Mouse (Mus musculus) effector memory CD4-positive, alpha-beta T cell, adult 7 months (primary cell): ENCODE data around the gene Ddx41. TPM values are rescaled to one million over a fixed set of nuclear protein-coding genes. Genes with fewer than 3 reads are reported as not detected.

Source experiments
- polyA plus RNA-seq: library from polyadenylated mRNA; unstranded; fragments of 100-300 nt; shearing (Covaris generic); gene quantifications from one replicate; pipeline ENCODE4 v1.2.1, GENCODE M21; 2017

The Ddx41 gene
- polyA plus RNA-seq = 68.7 TPM

DNA sequence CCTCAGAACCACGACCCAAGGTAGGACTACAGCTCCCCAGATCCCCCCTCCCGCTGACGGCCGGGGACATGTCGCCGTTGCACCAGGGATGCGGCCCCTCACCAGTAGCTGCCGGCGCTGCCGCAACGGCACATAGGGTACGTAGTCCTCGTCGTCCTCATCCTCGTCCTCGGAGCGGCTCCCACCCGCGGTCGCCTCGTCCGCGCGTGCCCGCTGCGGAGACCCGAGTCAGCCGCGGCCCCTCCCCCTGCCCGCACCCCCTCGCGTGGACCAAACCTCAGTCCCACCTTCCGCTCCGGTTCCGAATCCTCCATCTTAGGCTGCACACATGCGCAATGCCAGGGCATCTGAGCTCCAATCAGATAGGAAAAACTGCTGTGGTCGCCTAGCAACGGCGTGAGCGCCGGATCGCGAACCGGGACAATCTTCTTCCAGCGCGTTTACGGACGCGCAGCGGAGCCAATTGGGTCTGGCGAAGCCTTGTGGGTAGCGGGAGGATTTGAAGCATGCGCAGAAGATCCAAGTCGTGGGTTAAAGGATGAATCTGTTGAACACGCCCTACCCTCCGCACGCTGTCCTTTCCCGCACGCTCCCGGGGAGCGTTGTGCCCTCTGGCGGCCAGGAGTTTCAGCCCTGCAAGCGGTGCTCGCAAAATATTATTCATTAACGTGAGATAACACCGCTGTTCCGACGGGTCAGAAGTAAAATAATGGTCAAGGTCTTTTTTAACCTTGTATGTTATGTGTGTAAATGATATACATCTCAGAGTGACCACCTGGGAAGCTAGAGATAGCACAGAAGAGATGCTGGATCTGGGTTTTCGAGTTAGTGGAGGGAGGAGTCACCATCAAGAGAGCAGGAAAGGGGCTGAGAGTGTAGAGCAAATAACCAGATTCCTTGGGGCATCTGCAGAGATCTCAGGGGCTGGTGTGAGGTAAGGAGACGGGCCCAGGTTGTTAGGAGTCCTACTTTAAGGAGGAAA, at the start of gene Ddx41:
TSS of gene Ddx41 (minus strand) at position 465 of the 982 bp plus-strand sequence.

DNA sequence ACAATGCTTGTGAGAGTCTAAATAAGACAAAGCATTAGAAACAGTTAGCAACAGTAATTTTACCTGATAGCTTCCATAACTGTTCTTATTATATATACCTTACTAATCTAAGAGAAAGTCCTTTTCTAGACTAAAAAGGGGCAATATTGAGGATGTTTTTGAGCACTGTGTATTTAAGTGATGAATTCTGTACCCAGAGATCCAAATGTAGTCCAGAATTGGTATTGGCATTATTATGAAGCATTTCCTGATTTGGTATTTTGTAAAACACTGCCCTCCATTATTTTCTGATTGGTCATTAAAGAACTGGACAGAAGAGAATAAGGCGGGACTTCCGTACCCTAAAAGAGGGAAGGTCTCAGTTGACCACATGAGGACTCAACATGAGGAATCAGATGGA, 37.0 kb upstream of the Ddx41 start, which contains the start of gene Tmed9:
TSS of gene Tmed9 (plus strand) at position 301 of the 400 bp plus-strand sequence.

DNA sequence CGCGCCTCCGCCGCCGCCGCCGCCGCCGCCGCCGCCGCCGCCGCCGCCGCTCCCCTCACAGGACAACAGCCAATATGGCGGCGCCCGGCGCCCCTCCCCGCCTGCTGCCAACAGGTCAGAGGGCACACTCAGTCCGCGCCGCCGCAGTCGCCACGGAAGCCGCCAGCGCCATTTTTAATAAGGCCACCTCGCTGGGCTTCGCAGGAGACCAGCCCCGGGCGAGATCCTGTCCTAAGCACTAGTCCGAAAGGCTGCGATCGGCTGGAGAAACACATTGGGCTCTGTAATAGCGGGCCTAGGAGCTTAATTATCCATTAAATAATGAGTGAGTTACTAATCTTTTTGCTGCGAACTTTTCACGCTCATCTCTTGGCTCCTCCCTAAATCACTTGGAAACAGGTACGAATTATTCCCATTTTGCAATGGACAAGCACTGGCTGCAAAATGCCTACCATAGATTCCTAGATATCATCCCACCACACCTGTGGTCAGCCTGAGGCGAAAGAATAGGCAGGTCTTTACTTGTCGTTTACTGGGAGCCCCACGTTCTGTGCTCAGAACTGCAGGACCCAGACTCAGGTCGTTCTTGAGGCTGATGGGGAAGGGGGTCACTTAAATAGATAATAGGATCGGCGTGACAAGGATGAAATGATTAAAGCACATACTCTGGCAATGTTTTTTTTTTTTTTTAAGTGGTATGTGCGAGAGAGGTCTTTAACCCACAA, 34.7 kb upstream of the Ddx41 start, which contains the start of gene Fam193b:
TSS of gene Fam193b (minus strand) at position 94 of the 725 bp plus-strand sequence.

DNA sequence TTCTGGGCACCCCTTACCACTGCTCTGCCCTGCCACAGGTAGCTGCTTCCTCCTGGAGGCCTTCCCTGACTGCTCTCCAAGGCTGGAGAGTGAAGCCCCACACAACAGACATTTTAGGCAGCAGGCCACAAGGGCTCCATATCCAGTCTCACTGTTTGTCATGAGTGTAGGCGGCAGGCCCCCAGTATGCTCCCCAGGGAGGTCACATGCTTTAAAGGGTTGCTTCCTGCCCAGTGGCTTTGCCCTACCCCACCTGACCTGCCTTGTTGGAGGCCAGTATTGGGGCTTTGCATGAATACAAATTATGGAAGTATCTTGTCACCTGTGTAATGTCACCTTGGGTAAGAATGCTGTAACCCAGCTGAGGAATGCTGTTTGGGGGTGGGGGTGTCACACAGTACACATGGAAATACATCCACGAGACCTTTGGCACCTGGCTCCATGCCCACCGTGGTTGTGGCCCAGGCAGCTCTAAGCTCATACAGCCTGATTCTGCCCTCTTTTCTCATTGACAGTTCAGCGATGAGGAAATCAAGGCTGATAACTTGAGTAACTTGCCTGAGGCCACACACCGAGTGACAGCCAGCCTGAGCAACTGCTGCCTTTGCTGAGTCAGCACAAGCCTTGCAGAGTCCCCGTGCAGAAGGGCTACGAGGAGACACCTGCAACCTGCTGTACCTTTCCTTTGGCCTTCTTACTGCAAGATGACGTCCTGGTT, 7.1 kb downstream of the Ddx41 start, which contains the start of gene Dok3:
TSS of gene Dok3 (minus strand) at position 99 of the 718 bp plus-strand sequence.

DNA sequence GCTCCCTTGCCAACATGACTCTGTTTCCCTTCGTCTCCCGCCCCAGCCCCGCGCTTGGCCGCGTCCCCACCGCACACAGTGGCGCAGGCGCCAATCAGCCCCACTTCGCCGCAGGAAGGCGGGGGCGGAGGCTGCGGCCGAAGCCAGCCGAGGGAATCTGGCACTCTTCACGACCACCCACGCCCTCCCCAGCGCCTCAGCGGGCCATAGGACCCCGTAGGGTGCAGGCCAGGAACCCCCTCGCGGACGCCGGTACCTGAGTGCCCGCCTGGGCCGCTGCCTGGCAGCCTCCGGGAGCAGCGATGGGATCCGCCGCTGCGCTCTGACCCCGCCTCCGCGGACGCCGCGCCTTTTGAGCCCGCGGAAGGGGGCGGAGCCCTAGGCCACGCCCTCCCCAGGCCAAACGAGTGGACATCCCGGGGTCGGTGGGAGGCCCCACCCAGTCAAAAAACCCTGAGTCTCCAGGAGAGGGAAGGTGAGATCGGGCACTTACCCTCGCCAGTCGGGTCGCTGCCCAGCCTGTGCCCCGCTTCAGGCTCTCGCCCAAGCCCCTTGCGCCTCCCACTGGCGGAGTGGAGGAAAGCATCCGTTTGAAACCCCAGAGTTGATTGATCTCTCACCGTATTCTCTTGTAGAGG, 23.2 kb downstream of the Ddx41 start, which contains the start of gene Pdlim7:
TSS of gene Pdlim7 (minus strand) at position 566 of the 638 bp plus-strand sequence.

DNA sequence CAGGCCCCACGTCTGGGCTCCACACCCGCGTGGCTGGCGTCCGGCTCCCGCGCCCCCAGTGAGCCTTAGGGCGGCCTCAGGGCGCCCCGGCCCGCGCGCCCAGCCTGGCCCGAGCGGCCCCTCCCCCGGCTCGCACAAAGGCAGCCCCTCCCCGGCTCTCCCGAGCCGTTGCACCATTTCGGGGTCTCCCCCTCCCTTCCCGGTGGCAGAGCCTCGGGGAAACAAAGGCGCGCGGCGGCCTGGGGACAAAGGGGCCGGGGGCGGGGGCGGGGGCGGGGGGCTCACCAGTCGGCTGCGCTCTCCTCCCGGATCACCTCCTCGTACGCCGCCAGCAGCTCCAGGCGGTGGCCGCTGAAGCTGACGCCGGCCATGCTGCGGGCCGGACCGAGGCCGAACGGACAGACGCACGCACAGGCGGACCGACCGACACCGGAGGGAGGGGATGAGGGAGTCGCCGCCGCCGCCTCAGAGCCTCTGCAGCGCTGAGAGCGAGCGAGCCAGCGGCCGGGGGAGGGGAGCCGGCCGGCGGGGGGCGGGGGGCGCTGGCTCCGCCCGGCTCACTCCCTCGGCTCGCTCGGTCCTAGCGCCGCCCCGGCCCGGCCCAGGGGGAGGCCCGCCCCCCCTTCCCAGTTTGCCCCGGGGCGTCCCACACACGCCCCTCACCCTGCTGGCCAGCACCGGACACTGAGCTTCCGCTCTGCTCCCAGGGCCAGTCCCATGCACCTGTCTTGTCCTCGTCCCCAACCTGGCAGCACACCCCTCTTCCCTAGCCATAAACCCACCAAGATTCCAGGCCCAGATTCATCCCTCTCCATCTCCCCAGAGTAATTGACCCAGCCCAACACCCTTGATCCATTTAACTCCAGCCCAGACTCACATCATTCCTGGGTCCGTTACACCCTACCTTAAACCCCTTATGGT, 48.6 kb downstream of the Ddx41 start, which contains the start of gene Dbn1:
TSS of gene Dbn1 (minus strand) at position 534 of the 921 bp plus-strand sequence.

Other genes starting within 250 kb of the Ddx41 start
- 261 TPM for gene Prelid1, start 216.2 kb downstream of the Ddx41 start, polyA plus RNA-seq
- gene Rab24, start 214.7 kb downstream of the Ddx41 start, polyA plus RNA-seq = 90.2 TPM
- gene Mxd3, start 206.8 kb downstream of the Ddx41 start, polyA plus RNA-seq = not detected
- gene Lman2, start 173.9 kb downstream of the Ddx41 start, polyA plus RNA-seq = 148 TPM
- 66.5 TPM for gene Rgs14, start 166.9 kb downstream of the Ddx41 start, polyA plus RNA-seq
- 0.28 TPM for gene Slc34a1, start 138.5 kb downstream of the Ddx41 start, polyA plus RNA-seq
- 0.82 TPM for gene Pfn3, start 121.4 kb downstream of the Ddx41 start, polyA plus RNA-seq
- not detected for gene F12, start 109.9 kb downstream of the Ddx41 start, polyA plus RNA-seq
- 345 TPM for gene Grk6, start 91.6 kb downstream of the Ddx41 start, polyA plus RNA-seq
- 8.0 TPM for gene Prr7, start 72.4 kb downstream of the Ddx41 start, polyA plus RNA-seq
- gene Dbn1, start 48.5 kb downstream of the Ddx41 start, polyA plus RNA-seq = not detected
- gene Pdlim7, start 23.0 kb downstream of the Ddx41 start, polyA plus RNA-seq = 8.9 TPM
- gene Dok3, start 7.4 kb downstream of the Ddx41 start, polyA plus RNA-seq = not detected
- gene Fam193b, start 34.5 kb upstream of the Ddx41 start, polyA plus RNA-seq = 51.6 TPM
- gene Tmed9, start 37.1 kb upstream of the Ddx41 start, polyA plus RNA-seq = 224 TPM
- gene B4galt7, start 63.2 kb upstream of the Ddx41 start, polyA plus RNA-seq = 34.4 TPM
- 23.9 TPM for gene Caml, start 86.3 kb upstream of the Ddx41 start, polyA plus RNA-seq
- gene Ddx46, start 98.4 kb upstream of the Ddx41 start, polyA plus RNA-seq = 70.6 TPM
- gene B230219D22Rik, start 156.5 kb upstream of the Ddx41 start, polyA plus RNA-seq = 34.0 TPM
- 29.3 TPM for gene Txndc15, start 178.0 kb upstream of the Ddx41 start, polyA plus RNA-seq
- 45.3 TPM for gene Pcbd2, start 190.7 kb upstream of the Ddx41 start, polyA plus RNA-seq
- gene Catsper3, start 247.9 kb upstream of the Ddx41 start, polyA plus RNA-seq = 0.39 TPM